In genomic region chr9:105976871-105977270, GRCm38 (mm10) we compare ENCODE assay signal across 25 mouse cellular contexts. TPM values are rescaled to one million over a fixed set of nuclear protein-coding genes. Genes with fewer than 3 reads are reported as not detected.
A peak's percentile ranks its signal among the peaks of the same experiment; 100 is the strongest.
DNase-seq lines count a peak whose midpoint lies in the region; ATAC-seq and TF ChIP-seq lines count a peak whose summit lies in the region.
"Had no signal": no experiment of that assay in that cellular context is flagged by ENCODE, and none has a peak within 500 bp of the region (broad histone marks: within the 10 kb centered on the region; RNA-seq: fewer than 3 reads in every experiment).

No protein-coding gene starts in this region.

- TF ChIP-seq CTCF in left cerebral cortex, adult 2 months (IDR thresholded peaks at IDR 0.05), result no peak

- H3K4me3 ChIP-seq in left cerebral cortex, adult 2 months, result peak overlapping the region; percentile 28
- H3K4me3 ChIP-seq in lung, embryonic 16.5 days (ENCODE audit: low read length), result no peak overlapping the region
- H3K4me3 ChIP-seq in liver, embryonic 16.5 days (ENCODE audit: low read depth, low read length), result no peak overlapping the region
- H3K4me3 ChIP-seq: embryonic facial prominence, embryonic 10.5 days; heart, embryonic 13.5 days; neural tube, embryonic 13.5 days had no signal

- H3K4me2 ChIP-seq in lung, embryonic 16.5 days (ENCODE audit: low read depth, low read length), result peak overlapping the region; percentile 4; the same call in 1 of the 2 replicates
- H3K4me2 ChIP-seq in liver, embryonic 16.5 days (ENCODE audit: low read depth, low read length), result peak overlapping the region; percentile 32
- H3K4me2 ChIP-seq: heart, embryonic 13.5 days; neural tube, embryonic 13.5 days had no signal

- no peaks in the 10 kb centered on the region for H3K27me3 ChIP-seq in lung, embryonic 16.5 days (ENCODE audit: control insufficient read depth, insufficient read depth, low read depth, low read length)
- H3K27me3 ChIP-seq in liver, embryonic 16.5 days (ENCODE audit: control insufficient read depth, insufficient read depth, low read depth, low read length), result no peaks in the 10 kb centered on the region

- no peaks in the 10 kb centered on the region for H3K4me1 ChIP-seq in lung, embryonic 16.5 days (replicated peaks; ENCODE audit: control insufficient read depth, insufficient read depth, low read length)
- no peaks in the 10 kb centered on the region for H3K4me1 ChIP-seq in liver, embryonic 16.5 days (ENCODE audit: control insufficient read depth, low read depth, low read length)
- H3K4me1 ChIP-seq: heart, embryonic 13.5 days; neural tube, embryonic 13.5 days had no signal

- no peak for DNase-seq in left cerebral cortex, adult 2 months (ENCODE audit: extremely low spot score in 1 of 2, low spot score in 2 of 2)
- no peak for DNase-seq in left cerebral cortex, postnatal 4 days
- no peak for DNase-seq in lung, postnatal 10 days
- DNase-seq in ZHBTc4 (ENCODE audit: low read depth, low spot score), result peak; percentile 57
- no peak for DNase-seq in layer of hippocampus, postnatal 10 days (ENCODE audit: low spot score in 2 of 2)
- no peak for DNase-seq in right cerebral cortex, postnatal 14 days
- DNase-seq: adrenal gland, adult 2 months; cerebellum, adult 11-12 months; cerebellum, postnatal 10 days; gastrocnemius, postnatal 14 days; heart, adult 18-20 months; heart, postnatal 14 days; kidney, adult 8-10 months; kidney, postnatal 14 days; midbrain, embryonic 14.5 days; right cerebral cortex, adult 18-20 months had no signal

- H3K36me3 ChIP-seq in lung, embryonic 16.5 days (ENCODE audit: control insufficient read depth, insufficient read depth, low read length), result no peaks in the 10 kb centered on the region
- H3K36me3 ChIP-seq in liver, embryonic 16.5 days (ENCODE audit: control insufficient read depth, insufficient read depth), result no peaks in the 10 kb centered on the region
- H3K36me3 ChIP-seq: embryonic facial prominence, embryonic 10.5 days; heart, embryonic 13.5 days; neural tube, embryonic 13.5 days had no signal

- H3K9ac ChIP-seq in lung, embryonic 16.5 days (ENCODE audit: low read length), result no peak overlapping the region
- no peak overlapping the region for H3K9ac ChIP-seq in liver, embryonic 16.5 days (ENCODE audit: low read depth, low read length)
- H3K9ac ChIP-seq: heart, embryonic 13.5 days; neural tube, embryonic 13.5 days had no signal

- no peak for ATAC-seq in lung, embryonic 16.5 days (ENCODE audit: low read depth)
- ATAC-seq in liver, embryonic 16.5 days (ENCODE audit: low read depth), result no peak
- ATAC-seq: forebrain, embryonic 16.5 days; hindbrain, postnatal 0 days had no signal

- peak overlapping the region; percentile 26; the same call in 1 of the 2 replicates for H3K27ac ChIP-seq in left cerebral cortex, adult 2 months
- H3K27ac ChIP-seq in lung, embryonic 16.5 days (ENCODE audit: low read length), result no peak overlapping the region
- H3K27ac ChIP-seq in liver, embryonic 16.5 days (ENCODE audit: low read length), result no peak overlapping the region
- H3K27ac ChIP-seq: embryonic facial prominence, embryonic 10.5 days; heart, embryonic 13.5 days; hindbrain, postnatal 0 days; neural tube, embryonic 13.5 days had no signal

- WGBS in lung, embryonic 16.5 days, result 17% methylated on average over 13 of the region's 13 CpGs
- WGBS in liver, embryonic 16.5 days (ENCODE audit: insufficient replicate concordance), result 13% methylated on average over 13 of the region's 13 CpGs

- no peaks in the 10 kb centered on the region for H3K9me3 ChIP-seq in lung, embryonic 16.5 days (ENCODE audit: control insufficient read depth, low read length)
- H3K9me3 ChIP-seq in liver, embryonic 16.5 days (replicated peaks; ENCODE audit: control insufficient read depth, low read length), result no peaks in the 10 kb centered on the region; the same call in 1 of the 2 replicates
- H3K9me3 ChIP-seq: embryonic facial prominence, embryonic 10.5 days; heart, embryonic 13.5 days; neural tube, embryonic 13.5 days had no signal

- intact Hi-C loops in left cerebral cortex, adult 2 months (cut with DNase I), result no loop called here
- intact Hi-C loops in left cerebral cortex, postnatal 4 days (cut with DNase I), result no loop called here

RNA-seq across cellular contexts. Expression of gene Col6a5, which starts 16.4 kb away (rescaled TPM):
- total RNA-seq in left cerebral cortex, adult 2 months (2021), result under 1 TPM; 0.42 to 0.66 TPM
- 1 to 10 TPM; 1.8 to 2.9 TPM for total RNA-seq in left cerebral cortex, postnatal 4 days (2021)
- 0.49 and 0.63 TPM in 2 replicates for polyA plus RNA-seq in lung, embryonic 16.5 days (2015; fragmentation: Nextera tagmentation; extraction: Ambion mirVana)
- polyA plus RNA-seq in liver, embryonic 16.5 days (2015; fragmentation: Nextera tagmentation; extraction: Ambion mirVana), result 0.19 TPM in 1 of 2 replicates, not detected in the other
- total RNA-seq in layer of hippocampus, postnatal 10 days (2021), result 1 to 10 TPM; 1.4 to 2.8 TPM
- total RNA-seq: megakaryocyte, adult 5-6 weeks had no signal
- polyA plus RNA-seq: embryonic facial prominence, embryonic 10.5 days; hindbrain, embryonic 11.5 days had no signal
